Comparison of ENCODE assay signal across 18 mouse cellular contexts in genomic region chr6:140288799-140289198, GRCm38 (mm10).
A peak's percentile ranks its signal among the peaks of the same experiment; 100 is the strongest.
DNase-seq lines count a peak whose midpoint lies in the region; ATAC-seq and TF ChIP-seq lines count a peak whose summit lies in the region.
"Had no signal": no experiment of that assay in that cellular context is flagged by ENCODE, and none has a peak within 500 bp of the region (broad histone marks: within the 10 kb centered on the region; RNA-seq: fewer than 3 reads in every experiment).

No protein-coding gene starts in this region.

- H3K4me1 ChIP-seq in hindbrain, embryonic 11.5 days (replicated peaks; ENCODE audit: control insufficient read depth, insufficient read depth, low read length): no peaks in the 10 kb centered on the region
- H3K4me1 ChIP-seq in hindbrain, postnatal 0 days (ENCODE audit: insufficient read depth, low read length): no peaks in the 10 kb centered on the region
- H3K4me1 ChIP-seq in midbrain, embryonic 11.5 days (ENCODE audit: control insufficient read depth, insufficient read depth, low read length): peaks cover 7% of the 10 kb centered on the region
- no peaks in the 10 kb centered on the region for H3K4me1 ChIP-seq in midbrain, postnatal 0 days (ENCODE audit: insufficient read depth, low read length)
- H3K4me1 ChIP-seq: embryonic facial prominence, embryonic 13.5 days; heart, embryonic 12.5 days had no signal

- no peaks in the 10 kb centered on the region for H3K9me3 ChIP-seq in hindbrain, embryonic 11.5 days (ENCODE audit: control insufficient read depth, low read length)
- H3K9me3 ChIP-seq in hindbrain, postnatal 0 days (ENCODE audit: low read length): no peaks in the 10 kb centered on the region
- no peaks in the 10 kb centered on the region for H3K9me3 ChIP-seq in midbrain, embryonic 11.5 days (ENCODE audit: control insufficient read depth, low read length)
- no peaks in the 10 kb centered on the region for H3K9me3 ChIP-seq in midbrain, postnatal 0 days (ENCODE audit: low read length)
- H3K9me3 ChIP-seq: embryonic facial prominence, embryonic 13.5 days; forebrain, embryonic 10.5 days; heart, embryonic 12.5 days had no signal

- no peak overlapping the region for H3K4me2 ChIP-seq in hindbrain, embryonic 11.5 days (replicated peaks; ENCODE audit: low read depth, low read length)
- H3K4me2 ChIP-seq in hindbrain, postnatal 0 days (ENCODE audit: low read depth, low read length): no peak overlapping the region
- H3K4me2 ChIP-seq in midbrain, embryonic 11.5 days: no peak overlapping the region
- H3K4me2 ChIP-seq in midbrain, postnatal 0 days (ENCODE audit: low read depth, low read length, poor library complexity, severe bottlenecking): no peak overlapping the region
- H3K4me2 ChIP-seq: embryonic facial prominence, embryonic 13.5 days; heart, embryonic 12.5 days; lung, embryonic 14.5 days had no signal

- ATAC-seq in hindbrain, embryonic 11.5 days (ENCODE audit: low FRiP score): 0 out of 2 replicates have a peak, but pooled peaks have one; percentile 39
- ATAC-seq in hindbrain, postnatal 0 days: no peak
- ATAC-seq in midbrain, embryonic 11.5 days (ENCODE audit: low FRiP score): peak; percentile 82
- no peak for ATAC-seq in midbrain, postnatal 0 days (ENCODE audit: low FRiP score)
- ATAC-seq: Patski had no signal

- H3K36me3 ChIP-seq in hindbrain, embryonic 11.5 days (ENCODE audit: control insufficient read depth, insufficient read depth, low read length): no peaks in the 10 kb centered on the region
- no peaks in the 10 kb centered on the region for H3K36me3 ChIP-seq in hindbrain, postnatal 0 days (ENCODE audit: insufficient read depth, low read length)
- H3K36me3 ChIP-seq in midbrain, embryonic 11.5 days (ENCODE audit: control insufficient read depth, insufficient read depth, low read length): no peaks in the 10 kb centered on the region
- no peaks in the 10 kb centered on the region for H3K36me3 ChIP-seq in midbrain, postnatal 0 days (ENCODE audit: insufficient read depth, low read length)
- H3K36me3 ChIP-seq: embryonic facial prominence, embryonic 13.5 days; forebrain, embryonic 10.5 days; heart, embryonic 12.5 days had no signal

- H3K9ac ChIP-seq in hindbrain, embryonic 11.5 days (ENCODE audit: low read depth, low read length): no peak overlapping the region
- H3K9ac ChIP-seq in hindbrain, postnatal 0 days (replicated peaks; ENCODE audit: low read length): no peak overlapping the region
- no peak overlapping the region for H3K9ac ChIP-seq in midbrain, embryonic 11.5 days (ENCODE audit: low read length)
- no peak overlapping the region for H3K9ac ChIP-seq in midbrain, postnatal 0 days (replicated peaks; ENCODE audit: low read length, poor library complexity, severe bottlenecking)
- H3K9ac ChIP-seq: embryonic facial prominence, embryonic 13.5 days; heart, embryonic 12.5 days; lung, embryonic 14.5 days had no signal

- no peak overlapping the region for H3K27ac ChIP-seq in hindbrain, embryonic 11.5 days (ENCODE audit: low read depth, low read length)
- no peak overlapping the region for H3K27ac ChIP-seq in hindbrain, postnatal 0 days
- no peak overlapping the region for H3K27ac ChIP-seq in midbrain, embryonic 11.5 days (ENCODE audit: low read depth, low read length)
- no peak overlapping the region for H3K27ac ChIP-seq in midbrain, postnatal 0 days (ENCODE audit: low read depth, low read length)
- H3K27ac ChIP-seq: embryonic facial prominence, embryonic 13.5 days; stomach, postnatal 0 days had no signal

- no peak for DNase-seq in hindbrain, embryonic 11.5 days (ENCODE audit: low spot score)
- no peak for DNase-seq in hindbrain, postnatal 0 days (ENCODE audit: low spot score)
- peak; percentile 89 for DNase-seq in midbrain, embryonic 11.5 days (ENCODE audit: low spot score, missing footprints)
- no peak for DNase-seq in midbrain, postnatal 0 days (ENCODE audit: low spot score)
- peak; percentile 40 for DNase-seq in kidney, postnatal 14 days
- DNase-seq in left cerebral cortex, postnatal 10 days (ENCODE audit: extremely low spot score in 1 of 2, low spot score in 2 of 2): no peak
- no peak for DNase-seq in heart, postnatal 25 days (ENCODE audit: low spot score)
- DNase-seq: cerebellum, adult 11 months; cerebellum, postnatal 25 days; gastrocnemius, postnatal 36 days; heart, postnatal 4 days; lung, embryonic 14.5 days; thymus, postnatal 14 days had no signal

- no peak for TF ChIP-seq CTCF in hindbrain, postnatal 0 days (IDR thresholded peaks at IDR 0.05; ENCODE audit: low read depth)
- no peak for TF ChIP-seq CTCF in midbrain, postnatal 0 days (IDR thresholded peaks at IDR 0.05)

- 52% methylated on average over 8 of the region's 8 CpGs for WGBS in hindbrain, embryonic 11.5 days
- WGBS in hindbrain, postnatal 0 days: 54% methylated on average over 8 of the region's 8 CpGs
- 25% methylated on average over 8 of the region's 8 CpGs for WGBS in midbrain, embryonic 11.5 days
- 27% methylated on average over 8 of the region's 8 CpGs for WGBS in midbrain, postnatal 0 days

- intact Hi-C loops in left cerebral cortex, postnatal 10 days (cut with DNase I): no loop called here
- intact Hi-C loops in heart, postnatal 25 days (cut with DNase I): no loop called here

- H3K4me3 ChIP-seq in hindbrain, embryonic 11.5 days (ENCODE audit: low read depth, low read length): no peak overlapping the region
- no peak overlapping the region for H3K4me3 ChIP-seq in hindbrain, postnatal 0 days (ENCODE audit: low read length)
- H3K4me3 ChIP-seq in midbrain, embryonic 11.5 days (ENCODE audit: low read depth, low read length): no peak overlapping the region
- H3K4me3 ChIP-seq in midbrain, postnatal 0 days (ENCODE audit: low read depth, low read length): no peak overlapping the region
- H3K4me3 ChIP-seq: embryonic facial prominence, embryonic 13.5 days; forebrain, embryonic 10.5 days; heart, embryonic 12.5 days had no signal

- no peaks in the 10 kb centered on the region for H3K27me3 ChIP-seq in hindbrain, embryonic 11.5 days (ENCODE audit: control insufficient read depth, insufficient read depth, low read length)
- no peaks in the 10 kb centered on the region for H3K27me3 ChIP-seq in hindbrain, postnatal 0 days (ENCODE audit: insufficient read depth, low read length)
- H3K27me3 ChIP-seq in midbrain, embryonic 11.5 days (ENCODE audit: control insufficient read depth, insufficient read depth, low read length): no peaks in the 10 kb centered on the region
- no peaks in the 10 kb centered on the region for H3K27me3 ChIP-seq in midbrain, postnatal 0 days (ENCODE audit: insufficient read depth, low read length)
- H3K27me3 ChIP-seq: embryonic facial prominence, embryonic 13.5 days; heart, embryonic 12.5 days; Patski had no signal

Comparison
In these comparisons a context has a peak if more than half of its experiments do, and no peak if none do; other contexts are left out.
1. ATAC-seq: peak in hindbrain, embryonic 11.5 days (single experiment) and midbrain, embryonic 11.5 days (single experiment); none in hindbrain, postnatal 0 days (single experiment) and midbrain, postnatal 0 days (single experiment).
2. DNase-seq: peak in midbrain, embryonic 11.5 days (single experiment) and kidney, postnatal 14 days (single experiment); none in hindbrain, embryonic 11.5 days (single experiment), hindbrain, postnatal 0 days (single experiment), midbrain, postnatal 0 days (single experiment), left cerebral cortex, postnatal 10 days (0 of 2) and heart, postnatal 25 days (single experiment).